Mouse (Mus musculus): ENCODE data around the gene Sema4d. TPM values are rescaled to one million over a fixed set of nuclear protein-coding genes. Genes with fewer than 3 reads are reported as not detected.

Gene Sema4d
- total and polyA plus RNA-seq, 3 experiments: 12.8 to 67.1 (median 16.7) TPM

DNA sequence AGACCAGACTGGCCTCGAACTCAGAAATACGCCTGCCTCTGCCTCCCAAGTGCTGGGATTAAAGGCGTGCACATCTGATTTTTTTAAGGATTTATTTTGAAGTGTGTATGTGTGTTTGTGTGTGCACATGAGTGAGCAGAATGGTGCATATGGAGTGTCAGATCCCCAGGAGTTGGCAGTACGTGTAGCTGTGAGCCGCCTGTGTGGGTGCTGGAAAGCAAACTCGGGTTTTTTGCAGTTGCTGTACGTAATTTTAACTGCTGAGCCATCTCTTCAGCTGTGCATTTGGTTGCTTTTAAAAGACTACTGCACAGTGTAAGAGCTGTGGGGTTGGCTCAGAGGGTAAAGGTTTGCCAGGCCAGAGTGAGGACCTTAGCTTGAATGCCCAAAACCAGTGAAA is 134.0 kb downstream of the Sema4d start:
- dilution Hi-C loops (cut with MboI; ENCODE audit: extremely low pct_ligation_motif_present, extremely low pct_unique_long_range_greater_than_20kb, low sequenced_read_pairs): no loop called here
- Histone ChIP-seq H3K27ac (ENCODE audit: insufficient read depth, low read depth) (no peak overlapping the region), H3K4me1 (ENCODE audit: control insufficient read depth in 1 of 2, insufficient read depth in 2 of 2) (no peaks in the 10 kb centered on the region), H3K4me2 (ENCODE audit: insufficient read depth, low read depth, poor library complexity, severe bottlenecking) (no peak overlapping the region), H3K4me3 (replicated peaks in 1 of 3; ENCODE audit: low read depth in 2 of 3, low read length in 2 of 3, poor library complexity in 1 of 3) (no peak overlapping the region), H3K79me2 (replicated peaks; ENCODE audit: control insufficient read depth, extremely low read depth, insufficient read depth, poor library complexity, severe bottlenecking) (peaks cover under 1% of the 10 kb centered on the region; the same call in 1 of the 2 replicates), H3K9ac (ENCODE audit: insufficient read depth, low read depth) (no peak overlapping the region), H3K36me3 (replicated peaks in 1 of 2; ENCODE audit: control insufficient read depth in 1 of 2, insufficient read depth in 1 of 2, low read length in 1 of 2) (peaks cover 72 to 90% of the 10 kb centered on the region in 2 experiments), H3K9me3 (replicated peaks; ENCODE audit: low read length) (no peaks in the 10 kb centered on the region), H3K27me3 (replicated peaks) (no peaks in the 10 kb centered on the region)
- no peak for DNase-seq (ENCODE audit: extremely low read depth)
- in situ Hi-C loops (cut with MboI; ENCODE audit: low pct_ligation_motif_present, low pct_unique_long_range_greater_than_20kb, low sequenced_read_pairs): no loop called here
- TF ChIP-seq CHD2 (IDR thresholded peaks at IDR 0.05; ENCODE audit: low read length) (no peak), RAD21 (IDR thresholded peaks at IDR 0.05; ENCODE audit: low read depth, low read length) (no peak), ELF1 (IDR thresholded peaks at IDR 0.05; ENCODE audit: low read depth, low read length) (no peak), JUN (IDR thresholded peaks at IDR 0.05; ENCODE audit: insufficient read depth, low read depth, low read length) (no peak), ZKSCAN1 (IDR thresholded peaks at IDR 0.05; ENCODE audit: borderline replicate concordance, low read depth, low read length) (no peak), POLR2AphosphoS2 (IDR thresholded peaks at IDR 0.05; ENCODE audit: low read depth, low read length) (no peak), MEF2A (IDR thresholded peaks at IDR 0.05; ENCODE audit: borderline replicate concordance, low read depth, low read length) (no peak), NRF1 (IDR thresholded peaks at IDR 0.05; ENCODE audit: low read depth, low read length) (no peak), USF1 (IDR thresholded peaks at IDR 0.05; ENCODE audit: low read depth, low read length) (no peak), IRF4 (IDR thresholded peaks at IDR 0.05; ENCODE audit: low read depth, low read length) (no peak), RCOR1 (conservative IDR thresholded peaks at IDR 0.05; ENCODE audit: low read depth, low read length) (no peak), ZC3H11A (IDR thresholded peaks at IDR 0.05; ENCODE audit: low read depth, low read length) (no peak), TBP (conservative IDR thresholded peaks at IDR 0.05; ENCODE audit: low read depth, low read length) (no peak), USF2 (conservative IDR thresholded peaks at IDR 0.05; ENCODE audit: low read depth, low read length) (no peak), ZMIZ1 (IDR thresholded peaks at IDR 0.05; ENCODE audit: low read depth, low read length) (no peak), UBTF (IDR thresholded peaks at IDR 0.05; ENCODE audit: low read depth, low read length) (no peak)

DNA sequence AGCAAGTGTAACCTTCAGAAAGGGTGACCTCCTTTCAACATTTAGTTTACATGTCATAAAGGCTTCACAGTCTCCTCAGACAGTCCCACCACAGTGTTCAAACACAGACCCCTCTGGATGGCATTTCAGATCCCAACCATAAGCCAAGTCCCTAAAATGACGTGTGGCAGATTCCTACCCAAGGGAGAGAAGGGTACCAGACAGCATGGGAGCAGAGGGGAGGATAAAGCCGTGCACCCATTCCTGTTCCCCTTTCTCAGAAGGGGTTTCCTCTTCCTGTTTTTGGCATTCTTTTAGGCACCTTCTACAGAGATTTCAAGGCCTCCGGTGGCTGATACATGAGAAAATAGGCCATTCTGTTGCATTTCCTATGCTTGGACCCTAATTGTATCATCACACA is 135.5 kb downstream of the Sema4d start:
- dilution Hi-C loops (cut with MboI; ENCODE audit: extremely low pct_ligation_motif_present, extremely low pct_unique_long_range_greater_than_20kb, low sequenced_read_pairs): no loop called here

More for the DNA sequence above, 135.5 kb downstream of the Sema4d start:
- H3K4me2 ChIP-seq (ENCODE audit: insufficient read depth, low read depth, poor library complexity, severe bottlenecking): no peak overlapping the region
- peaks cover 2 to 5% of the 10 kb centered on the region in 2 experiments; a peak in 3 of 4 replicates for H3K4me1 ChIP-seq (ENCODE audit: control insufficient read depth in 1 of 2, insufficient read depth in 2 of 2)
- peak overlapping the region; percentile 24; the same call in 1 of the 2 replicates for H3K27ac ChIP-seq (ENCODE audit: insufficient read depth, low read depth)
- H3K36me3 ChIP-seq (replicated peaks in 1 of 2; ENCODE audit: control insufficient read depth in 1 of 2, insufficient read depth in 1 of 2, low read length in 1 of 2): peaks cover 74 to 91% of the 10 kb centered on the region in 2 experiments
- no peak overlapping the region for H3K4me3 ChIP-seq (replicated peaks in 1 of 3; ENCODE audit: low read depth in 2 of 3, low read length in 2 of 3, poor library complexity in 1 of 3)
- H3K9ac ChIP-seq (ENCODE audit: insufficient read depth, low read depth): no peak overlapping the region
- TF ChIP-seq NELFE (IDR thresholded peaks at IDR 0.05; ENCODE audit: low read depth, low read length) (no peak), BHLHE40 (IDR thresholded peaks at IDR 0.05; ENCODE audit: low read depth, low read length) (no peak), PAX5 (IDR thresholded peaks at IDR 0.05; ENCODE audit: low read length) (no peak), HCFC1 (IDR thresholded peaks at IDR 0.05; ENCODE audit: low read depth, low read length) (no peak), MAZ (IDR thresholded peaks at IDR 0.05; ENCODE audit: low read depth, low read length) (no peak)
- in situ Hi-C loops (cut with MboI; ENCODE audit: low pct_ligation_motif_present, low pct_unique_long_range_greater_than_20kb, low sequenced_read_pairs): no loop called here
- no peaks in the 10 kb centered on the region for H3K9me3 ChIP-seq (replicated peaks; ENCODE audit: low read length)
- H3K27me3 ChIP-seq (replicated peaks): no peaks in the 10 kb centered on the region
- peaks cover 11% of the 10 kb centered on the region for H3K79me2 ChIP-seq (replicated peaks; ENCODE audit: control insufficient read depth, extremely low read depth, insufficient read depth, poor library complexity, severe bottlenecking)
- no peak for DNase-seq (ENCODE audit: extremely low read depth)

Measured in CH12.LX (cell line).